ENCODE assay signal across 33 mouse cellular contexts in genomic region chr13:41073819-41074218, GRCm38 (mm10). TPM values are rescaled to one million over a fixed set of nuclear protein-coding genes. Genes with fewer than 3 reads are reported as not detected.
DNase-seq lines count a peak whose midpoint lies in the region; ATAC-seq and TF ChIP-seq lines count a peak whose summit lies in the region.
"Had no signal": no experiment of that assay in that cellular context is flagged by ENCODE, and none has a peak within 500 bp of the region (broad histone marks: within the 10 kb centered on the region; RNA-seq: fewer than 3 reads in every experiment).

No protein-coding gene starts in this region.

- no peaks in the 10 kb centered on the region for H3K27me3 ChIP-seq in lung, postnatal 0 days (replicated peaks; ENCODE audit: insufficient read depth, low read length)
- peaks cover 3% of the 10 kb centered on the region; the same call in 1 of the 2 replicates for H3K27me3 ChIP-seq in forebrain, embryonic 14.5 days (replicated peaks; ENCODE audit: control insufficient read depth, insufficient read depth, low read length)

- no peaks in the 10 kb centered on the region for H3K36me3 ChIP-seq in lung, postnatal 0 days (ENCODE audit: insufficient read depth, low read length)
- no peaks in the 10 kb centered on the region for H3K36me3 ChIP-seq in forebrain, embryonic 14.5 days (ENCODE audit: control insufficient read depth, insufficient read depth, low read length)
- H3K36me3 ChIP-seq: forebrain, embryonic 15.5 days; hindbrain, embryonic 12.5 days; hindbrain, embryonic 15.5 days had no signal

- no peak overlapping the region for H3K4me2 ChIP-seq in lung, postnatal 0 days (replicated peaks; ENCODE audit: low read depth, low read length)
- no peak overlapping the region for H3K4me2 ChIP-seq in forebrain, embryonic 14.5 days (ENCODE audit: low read length)
- H3K4me2 ChIP-seq: forebrain, embryonic 15.5 days; heart, embryonic 11.5 days; hindbrain, embryonic 12.5 days; hindbrain, embryonic 15.5 days had no signal

- WGBS in lung, postnatal 0 days = 78% methylated on average over 5 of the region's 5 CpGs
- WGBS in forebrain, embryonic 14.5 days = 80% methylated on average over 5 of the region's 5 CpGs

- no peak overlapping the region for H3K9ac ChIP-seq in lung, postnatal 0 days (replicated peaks; ENCODE audit: low read depth)
- no peak overlapping the region for H3K9ac ChIP-seq in forebrain, embryonic 14.5 days (ENCODE audit: low read length)
- H3K9ac ChIP-seq: forebrain, embryonic 15.5 days; hindbrain, embryonic 12.5 days; hindbrain, embryonic 15.5 days had no signal

- H3K27ac ChIP-seq in lung, postnatal 0 days (ENCODE audit: low read length) = no peak overlapping the region
- H3K27ac ChIP-seq in forebrain, embryonic 14.5 days (ENCODE audit: low read depth, low read length) = no peak overlapping the region
- H3K27ac ChIP-seq: forebrain, embryonic 15.5 days; hindbrain, embryonic 12.5 days; hindbrain, embryonic 15.5 days had no signal

- no peaks in the 10 kb centered on the region for H3K4me1 ChIP-seq in lung, postnatal 0 days (ENCODE audit: insufficient read depth, low read depth, low read length)
- H3K4me1 ChIP-seq in forebrain, embryonic 14.5 days (ENCODE audit: control insufficient read depth, insufficient read depth, low read length) = 0 out of 2 replicates have a peak, but pooled peaks cover 1% of the 10 kb centered on the region
- H3K4me1 ChIP-seq: hindbrain, embryonic 12.5 days had no signal

- H3K9me3 ChIP-seq in lung, postnatal 0 days (ENCODE audit: low read length) = no peaks in the 10 kb centered on the region
- H3K9me3 ChIP-seq in forebrain, embryonic 14.5 days (replicated peaks; ENCODE audit: control insufficient read depth, low read length) = no peaks in the 10 kb centered on the region
- H3K9me3 ChIP-seq: forebrain, embryonic 15.5 days; hindbrain, embryonic 12.5 days; hindbrain, embryonic 15.5 days had no signal

- TF ChIP-seq CTCF in lung, postnatal 0 days (IDR thresholded peaks at IDR 0.05) = no peak

- no peak for TF ChIP-seq EP300 in lung, postnatal 0 days (IDR thresholded peaks at IDR 0.05)

- no peak for ATAC-seq in lung, postnatal 0 days
- peak; percentile 74 for ATAC-seq in granulocyte monocyte progenitor cell, adult 5-6 weeks (replicated peaks; ENCODE audit: poor library complexity, severe bottlenecking)
- ATAC-seq in megakaryocyte progenitor cell, adult 5-6 weeks (replicated peaks; ENCODE audit: poor library complexity) = peak; percentile 70
- no peak for ATAC-seq in forebrain, embryonic 14.5 days
- ATAC-seq: CD4-positive, CD25-positive, alpha-beta regulatory T cell, adult 4 months; forebrain, embryonic 15.5 days had no signal

- peak; percentile 15 for DNase-seq in lung, postnatal 0 days (ENCODE audit: low spot score)
- no peak for DNase-seq in lung, postnatal 25 days (ENCODE audit: low spot score)
- DNase-seq in 416B (ENCODE audit: low read depth) = peak; percentile 29
- DNase-seq in spleen, postnatal 10 days (ENCODE audit: low spot score in 2 of 2) = no peak
- no peak for DNase-seq in forebrain, embryonic 14.5 days (ENCODE audit: low spot score)
- DNase-seq: adrenal gland, adult 2 months; adrenal gland, postnatal 14 days; cerebellum, adult 11-12 months; cerebellum, adult 8-10 months; cerebellum, postnatal 10 days; cerebellum, postnatal 36 days; gastrocnemius, postnatal 25 days; heart, adult 11 months had no signal

- no peak overlapping the region for H3K4me3 ChIP-seq in lung, postnatal 0 days (ENCODE audit: low read depth, low read length)
- H3K4me3 ChIP-seq in forebrain, embryonic 14.5 days (ENCODE audit: low read depth, low read length) = no peak overlapping the region
- H3K4me3 ChIP-seq: forebrain, embryonic 15.5 days; hindbrain, embryonic 12.5 days; hindbrain, embryonic 15.5 days had no signal

RNA-seq across cellular contexts. Expression of gene Mak, which starts 5.7 kb away (rescaled TPM):
- polyA plus RNA-seq in lung, postnatal 0 days (2015; fragmentation: Nextera tagmentation; extraction: Ambion mirVana) = 2.6 and 2.8 TPM in 2 replicates
- not detected in 2 replicates for total RNA-seq in granulocyte monocyte progenitor cell, adult 5-6 weeks (2014; fragmentation: Nextera tagmentation)
- not detected in 2 replicates for total RNA-seq in granulocyte monocyte progenitor cell, adult 5-6 weeks (2017)
- 0.10 and 0.27 TPM in 2 replicates for total RNA-seq in megakaryocyte progenitor cell, adult 5-6 weeks (2015)
- not detected in 2 replicates for total RNA-seq in megakaryocyte progenitor cell, adult 5-6 weeks (2017)
- polyA plus RNA-seq in forebrain, embryonic 14.5 days (2014; fragmentation: Nextera tagmentation; extraction: Ambion mirVana) = 1.2 and 1.8 TPM in 2 replicates
- total RNA-seq: adrenal gland, postnatal 14 days; gastrocnemius, adult 8-10 months; gastrocnemius, postnatal 25 days; heart, adult 8-10 months; heart, postnatal 25 days; hematopoietic stem cell, adult 5-6 weeks; MEL had no signal
- polyA plus RNA-seq: C2C12 had no signal

RNA-seq across cellular contexts. Expression of gene Gcm2, which starts 37.0 kb away (rescaled TPM):
- polyA plus RNA-seq in lung, postnatal 0 days (2015; fragmentation: Nextera tagmentation; extraction: Ambion mirVana) = not detected in 2 replicates
- not detected in 2 replicates for total RNA-seq in granulocyte monocyte progenitor cell, adult 5-6 weeks (2014; fragmentation: Nextera tagmentation)
- not detected in 2 replicates for total RNA-seq in granulocyte monocyte progenitor cell, adult 5-6 weeks (2017)
- total RNA-seq in megakaryocyte progenitor cell, adult 5-6 weeks (2015) = not detected in 2 replicates
- total RNA-seq in megakaryocyte progenitor cell, adult 5-6 weeks (2017) = not detected in 2 replicates
- polyA plus RNA-seq in forebrain, embryonic 14.5 days (2014; fragmentation: Nextera tagmentation; extraction: Ambion mirVana) = not detected in 2 replicates
- total RNA-seq: adrenal gland, adult 2 months; adrenal gland, postnatal 14 days; adrenal gland, postnatal 4 days; gastrocnemius, adult 8-10 months; gastrocnemius, postnatal 25 days; heart, adult 8-10 months; heart, postnatal 25 days; hematopoietic stem cell, adult 5-6 weeks; MEL had no signal
- polyA plus RNA-seq: adrenal gland, adult 2 months; brain, embryonic 14.5 days; C2C12; cortical plate, adult 2 months; embryonic facial prominence, embryonic 11.5 days; forebrain, embryonic 11.5 days; forebrain, embryonic 15.5 days; heart, embryonic 11.5 days; heart, embryonic 14.5 days; heart, postnatal 0 days; hindbrain, embryonic 12.5 days; hindbrain, embryonic 15.5 days had no signal

RNA-seq across cellular contexts. Expression of gene Sycp2l, which starts 40.3 kb away (rescaled TPM):
- polyA plus RNA-seq in lung, postnatal 0 days (2015; fragmentation: Nextera tagmentation; extraction: Ambion mirVana) = not detected in 2 replicates
- total RNA-seq in granulocyte monocyte progenitor cell, adult 5-6 weeks (2014; fragmentation: Nextera tagmentation) = not detected in 2 replicates
- not detected in 2 replicates for total RNA-seq in granulocyte monocyte progenitor cell, adult 5-6 weeks (2017)
- total RNA-seq in megakaryocyte progenitor cell, adult 5-6 weeks (2015) = not detected in 2 replicates
- total RNA-seq in megakaryocyte progenitor cell, adult 5-6 weeks (2017) = not detected in 2 replicates
- 0.08 TPM in 1 of 2 replicates, not detected in the other for polyA plus RNA-seq in forebrain, embryonic 14.5 days (2014; fragmentation: Nextera tagmentation; extraction: Ambion mirVana)
- total RNA-seq: adrenal gland, adult 2 months; adrenal gland, postnatal 14 days; adrenal gland, postnatal 4 days; gastrocnemius, adult 8-10 months; heart, adult 8-10 months; heart, postnatal 25 days; hematopoietic stem cell, adult 5-6 weeks; MEL had no signal
- polyA plus RNA-seq: adrenal gland, adult 2 months; brain, embryonic 14.5 days; C2C12; CD4-positive, CD25-positive, alpha-beta regulatory T cell, adult 4 months; embryonic facial prominence, embryonic 11.5 days; forebrain, embryonic 11.5 days; forebrain, embryonic 15.5 days; heart, embryonic 11.5 days; heart, embryonic 14.5 days; heart, postnatal 0 days; hindbrain, embryonic 12.5 days; hindbrain, embryonic 15.5 days had no signal

RNA-seq across cellular contexts. Expression of gene Tmem14c, which starts 57.7 kb away (rescaled TPM):
- polyA plus RNA-seq in lung, postnatal 0 days (2015; fragmentation: Nextera tagmentation; extraction: Ambion mirVana) = 207 and 219 TPM in 2 replicates
- total RNA-seq in granulocyte monocyte progenitor cell, adult 5-6 weeks (2014; fragmentation: Nextera tagmentation) = 199 and 201 TPM in 2 replicates
- 150 and 161 TPM in 2 replicates for total RNA-seq in granulocyte monocyte progenitor cell, adult 5-6 weeks (2017)
- total RNA-seq in megakaryocyte progenitor cell, adult 5-6 weeks (2015) = 206 and 216 TPM in 2 replicates
- total RNA-seq in megakaryocyte progenitor cell, adult 5-6 weeks (2017) = 109 and 136 TPM in 2 replicates
- 132 and 161 TPM in 2 replicates for polyA plus RNA-seq in forebrain, embryonic 14.5 days (2014; fragmentation: Nextera tagmentation; extraction: Ambion mirVana)

Comparison
In these comparisons a context has a peak if more than half of its experiments do, and no peak if none do; other contexts are left out.
1. DNase-seq: peak in lung, postnatal 0 days (single experiment) and 416B (single experiment); none in lung, postnatal 25 days (single experiment), spleen, postnatal 10 days (0 of 2) and forebrain, embryonic 14.5 days (single experiment).
2. ATAC-seq: peak in granulocyte monocyte progenitor cell, adult 5-6 weeks (single experiment) and megakaryocyte progenitor cell, adult 5-6 weeks (single experiment); none in lung, postnatal 0 days (single experiment) and forebrain, embryonic 14.5 days (single experiment).